In the genomic region with DNA sequence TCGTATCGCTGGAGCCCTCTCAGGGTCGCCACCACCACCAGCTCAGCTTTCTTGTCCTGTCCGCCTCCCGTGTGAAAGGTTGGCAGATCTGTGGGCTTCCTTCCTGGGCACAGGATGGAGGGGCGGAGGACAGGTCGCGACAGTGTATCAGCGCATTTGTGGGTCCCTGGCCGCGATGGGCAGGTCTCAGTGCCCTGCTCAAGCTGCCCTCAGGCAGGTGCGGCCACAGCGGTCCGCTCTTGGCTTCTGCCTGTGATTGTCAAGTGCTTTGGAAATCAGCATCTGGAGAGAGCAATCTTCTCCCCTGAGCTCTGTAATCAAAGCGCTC, we compare ENCODE assay signal across 9 mouse cellular contexts.
DNase-seq lines count a peak whose midpoint lies in the region; ATAC-seq lines count a peak whose summit lies in the region.
"Had no signal": no experiment of that assay in that cellular context is flagged by ENCODE, and none has a peak within 500 bp of the region (broad histone marks: within the 10 kb centered on the region; RNA-seq: fewer than 3 reads in every experiment).

No protein-coding gene starts in this region.

- DNase-seq in heart, postnatal 10 days = no peak
- peak; percentile 16 for DNase-seq in cerebellum, adult 11 months
- no peak for DNase-seq in lung, adult 18-20 months
- no peak for DNase-seq in testis, postnatal 10 days (ENCODE audit: low spot score)

- H3K9me3 ChIP-seq in heart, embryonic 14.5 days (ENCODE audit: control insufficient read depth, low read length) = no peaks in the 10 kb centered on the region
- H3K9me3 ChIP-seq in forebrain, embryonic 15.5 days = no peaks in the 10 kb centered on the region
- no peaks in the 10 kb centered on the region for H3K9me3 ChIP-seq in midbrain, embryonic 12.5 days

- no peaks in the 10 kb centered on the region for H3K36me3 ChIP-seq in heart, embryonic 14.5 days (ENCODE audit: control insufficient read depth, insufficient read depth, low read length)
- H3K36me3 ChIP-seq in forebrain, embryonic 15.5 days = no peaks in the 10 kb centered on the region
- H3K36me3 ChIP-seq in midbrain, embryonic 12.5 days = no peaks in the 10 kb centered on the region

- peak overlapping the region; percentile 62 for H3K4me2 ChIP-seq in heart, embryonic 14.5 days (ENCODE audit: low read length)
- peak overlapping the region; percentile 96 for H3K4me2 ChIP-seq in forebrain, embryonic 15.5 days (replicated peaks)
- H3K4me2 ChIP-seq in midbrain, embryonic 12.5 days (replicated peaks) = peak overlapping the region; percentile 84

- intact Hi-C loops in heart, postnatal 10 days (cut with DNase I) = no loop called here

- 7% methylated on average over 15 of the region's 15 CpGs for WGBS in heart, embryonic 14.5 days
- WGBS in forebrain, embryonic 15.5 days = 5% methylated on average over 15 of the region's 15 CpGs
- 5% methylated on average over 15 of the region's 15 CpGs for WGBS in midbrain, embryonic 12.5 days

- peaks cover 2 to 3% of the 10 kb centered on the region in 2 experiments; a peak in 1 of 4 replicates for H3K4me1 ChIP-seq in heart, embryonic 14.5 days (ENCODE audit: control insufficient read depth in 2 of 2, insufficient read depth in 2 of 2, low read length in 2 of 2)
- peaks cover 22% of the 10 kb centered on the region for H3K4me1 ChIP-seq in forebrain, embryonic 15.5 days
- peaks cover 14% of the 10 kb centered on the region for H3K4me1 ChIP-seq in midbrain, embryonic 12.5 days

- H3K27me3 ChIP-seq in heart, embryonic 14.5 days (ENCODE audit: control insufficient read depth, insufficient read depth, low read length) = peaks cover 32% of the 10 kb centered on the region
- 0 out of 2 replicates have a peak, but pooled peaks cover 5% of the 10 kb centered on the region for H3K27me3 ChIP-seq in forebrain, embryonic 15.5 days
- peaks cover 23% of the 10 kb centered on the region for H3K27me3 ChIP-seq in midbrain, embryonic 12.5 days
- H3K27me3 ChIP-seq: CH12.LX had no signal

- no peak for ATAC-seq in heart, embryonic 14.5 days (ENCODE audit: insufficient number of reproducible peaks, insufficient read depth, low FRiP score, low read depth)
- peak; percentile 36 for ATAC-seq in forebrain, embryonic 15.5 days (replicated peaks)
- peak; percentile 64 for ATAC-seq in midbrain, embryonic 12.5 days (ENCODE audit: low FRiP score, low read depth)
- no peak for ATAC-seq in erythroid progenitor cell, adult 5-6 weeks (replicated peaks; ENCODE audit: low FRiP score, poor library complexity, severe bottlenecking)

- H3K9ac ChIP-seq in heart, embryonic 14.5 days (ENCODE audit: low read length) = no peak overlapping the region
- H3K9ac ChIP-seq in forebrain, embryonic 15.5 days (replicated peaks) = peak overlapping the region; percentile 68
- H3K9ac ChIP-seq in midbrain, embryonic 12.5 days (replicated peaks) = peak overlapping the region; percentile 69

- peak overlapping the region in 1 of 2 experiments; percentile 22; a peak in 1 of 4 replicates for H3K4me3 ChIP-seq in heart, embryonic 14.5 days (ENCODE audit: control insufficient read depth in 1 of 2, insufficient read depth in 1 of 2, low read depth in 1 of 2, low read length in 2 of 2)
- H3K4me3 ChIP-seq in forebrain, embryonic 15.5 days = peak overlapping the region; percentile 60
- peak overlapping the region; percentile 57 for H3K4me3 ChIP-seq in midbrain, embryonic 12.5 days

- H3K27ac ChIP-seq in heart, embryonic 14.5 days (replicated peaks in 1 of 2; ENCODE audit: control insufficient read depth in 1 of 2, insufficient read depth in 1 of 2, low read depth in 2 of 2, low read length in 2 of 2) = no peak overlapping the region
- H3K27ac ChIP-seq in forebrain, embryonic 15.5 days (replicated peaks) = peak overlapping the region; percentile 74
- peak overlapping the region; percentile 52; the same call in 1 of the 2 replicates for H3K27ac ChIP-seq in midbrain, embryonic 12.5 days (replicated peaks)

Comparison
In these comparisons a context has a peak if more than half of its experiments do, and no peak if none do; other contexts are left out.
1. ATAC-seq: peak in forebrain, embryonic 15.5 days (single experiment) and midbrain, embryonic 12.5 days (single experiment); none in heart, embryonic 14.5 days (single experiment) and erythroid progenitor cell, adult 5-6 weeks (single experiment).
2. H3K27ac ChIP-seq: peak in forebrain, embryonic 15.5 days (single experiment) and midbrain, embryonic 12.5 days (single experiment); none in heart, embryonic 14.5 days (0 of 2).
3. Peak in every context shown above with its lines, with median percentiles within 50 percentile points of each other: H3K4me2 ChIP-seq.